Mouse (Mus musculus) neural tube, embryonic 12.5 days (tissue): ENCODE results near the gene Pfdn2. TPM values are rescaled to one million over a fixed set of nuclear protein-coding genes. Genes with fewer than 3 reads are reported as not detected.

Experiments used
- ATAC-seq: fragments of 200-750 bp; cut with Nextera tagmentation; 2 replicates; pipeline ENCODE4 v1.8.0; 2017; ENCODE audit warnings: low read depth, mild to moderate bottlenecking, moderate TSS enrichment, moderate library complexity; ENCODE audit not compliant: low FRiP score
- H3K27ac ChIP-seq: fragments of 300-500 bp; sonication (generic); 2 replicates; pipeline ENCODE4 v1.5.1; 2016
- H3K27me3 ChIP-seq: fragments of 300-500 bp; sonication (generic); replicated peaks from 2 replicates; pipeline ENCODE4 v1.6.1; 2016; ENCODE audit warnings: mild to moderate bottlenecking
- H3K36me3 ChIP-seq: fragments of 300-500 bp; sonication (generic); 2 replicates; pipeline ENCODE4 v1.6.1; 2016; ENCODE audit warnings: mild to moderate bottlenecking
- H3K4me1 ChIP-seq: fragments of 300-500 bp; sonication (generic); 2 replicates; pipeline ENCODE4 v1.6.1; 2016
- H3K4me2 ChIP-seq: fragments of 300-500 bp; sonication (generic); replicated peaks from 2 replicates; pipeline ENCODE4 v1.6.1; 2016; ENCODE audit warnings: mild to moderate bottlenecking
- H3K4me3 ChIP-seq: fragments of 300-500 bp; sonication (generic); 2 replicates; pipeline ENCODE4 v1.5.1; 2016
- H3K9ac ChIP-seq: fragments of 300-500 bp; sonication (generic); 2 replicates; pipeline ENCODE4 v1.6.1; 2016; ENCODE audit warnings: mild to moderate bottlenecking
- H3K9me3 ChIP-seq: fragments of 300-500 bp; sonication (generic); 2 replicates; pipeline ENCODE4 v1.6.1; 2016; ENCODE audit warnings: mild to moderate bottlenecking
- WGBS: fragments of 180-500 bp; shearing (Covaris S2); methylation state at CpG from one replicate; pipeline ENCODE4 v1.1.7; 2016; 5-methylcytosine and 5-hydroxymethylcytosine counted together
- polyA plus RNA-seq: library from polyadenylated mRNA; unstranded; fragments of >200 nt; fragmentation: Nextera tagmentation; extraction: Ambion mirVana; gene quantifications from 2 replicates; pipeline ENCODE4 v1.2.1, GENCODE M21; 2016

Pfdn2 gene
- polyA plus RNA-seq, 1 experiment from 2014 or later = 157 TPM

DNA sequence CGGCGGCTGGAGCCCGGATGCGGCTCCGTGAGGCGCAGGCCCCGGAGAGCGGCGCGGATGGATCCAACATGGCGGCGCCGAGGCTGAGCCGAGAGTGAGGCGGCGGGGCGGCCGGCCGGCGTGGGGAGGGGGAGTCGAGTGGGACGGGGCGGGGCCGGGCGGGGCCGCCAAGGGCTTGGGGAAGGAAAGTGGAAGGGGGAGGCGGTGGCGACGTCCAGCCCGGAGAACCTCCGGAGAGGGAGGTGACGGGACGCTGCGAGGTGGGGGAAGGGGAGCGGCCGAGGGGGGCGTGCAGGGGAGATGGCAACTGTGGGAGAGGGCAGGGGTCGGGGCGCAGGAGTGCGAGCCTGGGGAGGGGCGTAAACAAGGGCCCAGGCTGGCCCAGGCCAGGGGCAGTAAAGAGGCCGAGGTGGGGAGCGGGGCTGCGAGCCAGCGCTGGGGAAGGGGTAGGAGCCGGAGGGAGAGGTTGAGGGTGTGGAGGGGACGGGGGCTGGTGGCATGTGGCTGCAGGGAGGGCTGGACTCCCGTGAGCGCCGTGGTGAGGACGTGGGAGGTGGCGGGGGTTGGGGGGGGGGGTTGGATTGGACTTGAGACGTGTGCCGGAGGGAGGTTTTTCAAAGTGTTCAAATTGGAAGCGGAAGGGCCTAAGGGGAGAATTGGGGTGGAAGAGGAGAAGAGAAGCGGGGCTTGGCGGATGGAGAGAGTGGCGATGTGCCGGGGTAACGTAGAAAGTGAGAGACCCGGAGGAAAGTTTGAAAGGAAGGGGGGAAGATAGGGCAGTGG lies 15.8 kb upstream of the Pfdn2 start:
- no peaks in the 10 kb centered on the region for H3K27me3 ChIP-seq
- peak; percentile 89 for ATAC-seq
- peak overlapping the region; percentile 93 for H3K9ac ChIP-seq
- peaks cover 35% of the 10 kb centered on the region for H3K4me1 ChIP-seq
- H3K4me3 ChIP-seq = peak overlapping the region; percentile 89
- 3% methylated on average over 53 of the region's 61 CpGs for WGBS
- H3K36me3 ChIP-seq = peaks cover 3% of the 10 kb centered on the region
- H3K9me3 ChIP-seq = no peaks in the 10 kb centered on the region
- H3K4me2 ChIP-seq = peak overlapping the region; percentile 90
- peak overlapping the region; percentile 97 for H3K27ac ChIP-seq

DNA sequence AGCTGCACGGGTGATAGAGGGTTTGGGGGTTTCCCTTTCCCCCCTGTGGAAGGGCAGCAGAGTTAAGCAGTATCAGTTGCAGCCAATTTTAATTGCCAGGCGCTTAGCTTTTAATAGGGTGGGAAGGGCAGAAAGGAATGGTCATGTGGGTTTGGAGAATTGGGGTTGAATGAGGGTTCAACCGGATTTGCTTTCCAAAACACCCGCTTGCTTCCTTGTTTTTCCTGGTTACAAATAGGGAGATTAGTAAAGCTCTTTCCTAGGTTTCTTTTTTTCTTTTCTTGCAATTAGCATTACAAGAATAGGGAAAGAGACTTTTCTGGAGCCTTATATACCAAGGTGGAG lies 15.3 kb upstream of the Pfdn2 start:
- Histone ChIP-seq H3K27ac (peak overlapping the region; percentile 97), H3K4me3 (peak overlapping the region; percentile 89), H3K36me3 (peaks cover 3% of the 10 kb centered on the region), H3K27me3 (no peaks in the 10 kb centered on the region), H3K9me3 (no peaks in the 10 kb centered on the region), H3K4me1 (peaks cover 35% of the 10 kb centered on the region), H3K9ac (peak overlapping the region; percentile 93), H3K4me2 (peak overlapping the region; percentile 90)
- ATAC-seq = peak; percentile 16; the same call in 1 of the 2 replicates
- 2% methylated on average over 4 of the region's 4 CpGs for WGBS

DNA sequence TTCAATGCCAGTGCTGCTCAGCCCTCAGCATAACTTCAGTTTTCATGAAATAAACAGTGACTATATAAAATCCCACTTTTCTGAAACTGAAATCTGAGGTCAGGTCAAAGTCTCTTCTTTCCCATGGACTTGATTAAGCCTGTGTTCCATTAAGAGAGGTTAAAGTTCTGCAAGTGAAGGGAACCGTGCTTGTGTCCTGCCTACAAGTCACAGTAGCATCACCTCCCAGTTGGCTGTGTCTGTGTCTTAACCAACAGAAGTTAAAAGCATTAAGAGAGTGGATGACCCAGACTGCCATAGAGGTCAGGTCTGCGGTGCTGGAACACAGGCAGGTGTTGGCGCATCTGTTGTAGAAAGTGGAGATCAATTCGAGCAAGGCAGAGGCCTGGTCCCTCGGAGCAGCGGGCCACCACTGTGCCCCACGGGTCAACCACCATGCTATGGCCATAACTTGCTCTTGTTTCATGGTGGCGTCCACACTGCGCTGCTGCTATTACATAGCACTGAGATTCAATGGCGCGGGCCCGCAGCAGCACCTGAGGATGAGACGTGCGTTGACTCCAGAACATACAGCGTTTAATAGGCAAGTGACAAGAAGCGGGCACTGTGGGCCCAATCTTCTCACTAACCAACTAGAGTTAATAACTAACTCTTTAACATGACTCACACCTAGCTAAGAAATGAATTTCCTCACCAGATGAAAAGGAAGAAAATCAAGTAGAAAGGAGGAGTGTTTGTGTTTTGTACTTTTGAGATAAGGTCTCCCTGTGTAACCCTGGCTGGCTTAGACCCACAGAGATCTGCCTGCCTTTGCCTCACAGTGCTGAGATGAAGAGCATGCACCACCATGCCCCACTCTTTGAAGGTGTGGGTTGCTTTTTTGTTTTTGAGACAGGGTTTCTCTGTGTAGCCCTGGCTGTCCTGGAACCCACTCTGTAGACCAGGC lies 2.9 kb upstream of the Pfdn2 start:
- no peak overlapping the region for H3K4me3 ChIP-seq
- H3K27me3 ChIP-seq = no peaks in the 10 kb centered on the region
- peaks cover 59% of the 10 kb centered on the region for H3K36me3 ChIP-seq
- no peak overlapping the region for H3K9ac ChIP-seq
- peaks cover 6% of the 10 kb centered on the region; the same call in 1 of the 2 replicates for H3K9me3 ChIP-seq
- H3K4me1 ChIP-seq = peaks cover 22% of the 10 kb centered on the region
- WGBS = 94% methylated on average over 16 of the region's 16 CpGs
- no peak overlapping the region for H3K27ac ChIP-seq
- no peak for ATAC-seq
- H3K4me2 ChIP-seq = no peak overlapping the region

DNA sequence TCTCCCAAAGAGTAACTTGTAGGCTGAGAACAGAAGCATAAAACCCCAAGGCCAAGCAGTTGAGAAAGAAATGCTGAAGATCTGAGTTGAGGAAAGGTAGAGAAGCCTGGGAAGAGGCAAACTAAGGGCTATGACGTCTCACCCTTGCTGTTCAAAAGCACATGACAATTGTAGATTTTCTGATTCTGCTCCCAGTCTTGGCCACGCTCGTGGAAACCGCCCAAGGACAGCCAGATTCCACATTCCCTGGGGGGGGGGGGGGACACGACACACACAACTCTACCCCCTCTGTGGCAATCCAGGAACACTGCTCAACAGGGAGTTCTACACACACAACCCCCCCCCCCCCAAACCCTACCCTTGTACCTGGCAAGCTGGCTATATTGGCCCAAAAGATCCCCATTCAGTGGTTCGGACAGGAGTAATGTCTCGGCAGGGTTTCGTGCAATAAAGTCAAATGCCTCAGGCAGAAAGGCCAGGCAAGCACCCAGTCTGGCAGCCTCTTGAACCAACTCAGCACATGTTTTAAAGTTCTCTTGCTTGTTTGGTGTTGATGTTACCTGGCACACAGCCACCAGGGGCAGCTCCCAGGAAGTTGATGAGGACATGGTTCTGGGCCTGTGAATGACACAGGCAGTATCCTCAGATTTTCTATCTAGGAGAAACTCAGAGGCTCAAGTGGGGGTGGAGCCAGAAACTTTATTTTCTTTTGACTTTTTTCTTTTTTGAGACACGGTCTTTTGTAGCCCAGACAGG lies 1.4 kb upstream of the Pfdn2 start:
- Histone ChIP-seq H3K27me3 (no peaks in the 10 kb centered on the region), H3K27ac (no peak overlapping the region), H3K9me3 (peaks cover 6% of the 10 kb centered on the region; the same call in 1 of the 2 replicates), H3K4me2 (peak overlapping the region; percentile 82), H3K4me1 (peaks cover 22% of the 10 kb centered on the region), H3K9ac (no peak overlapping the region), H3K36me3 (peaks cover 46% of the 10 kb centered on the region), H3K4me3 (no peak overlapping the region)
- WGBS = 75% methylated on average over 9 of the region's 9 CpGs
- no peak; the same call in 1 of the 2 replicates for ATAC-seq

DNA sequence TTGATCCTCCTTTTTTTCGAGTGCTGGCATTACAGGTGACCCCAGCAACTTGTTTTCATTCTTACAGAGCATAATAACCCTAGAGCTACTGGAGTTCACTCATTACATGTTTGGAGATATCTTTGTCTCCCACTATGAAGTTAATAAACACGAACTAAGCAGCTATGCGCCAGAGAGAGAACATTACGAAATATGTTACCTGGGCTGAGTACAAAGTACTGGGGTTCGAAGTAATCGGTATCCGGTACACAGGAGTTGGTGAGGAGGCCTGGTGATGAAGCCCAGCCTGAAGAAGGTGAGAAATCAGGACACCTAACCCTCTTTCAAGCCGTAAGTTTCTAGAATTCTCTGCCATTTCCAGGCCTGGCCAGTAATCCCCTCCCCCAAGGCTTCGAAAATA lies 755 bp upstream of the Pfdn2 start:
- no peak overlapping the region for H3K27ac ChIP-seq
- peak overlapping the region; percentile 82 for H3K4me2 ChIP-seq
- H3K4me1 ChIP-seq = peaks cover 22% of the 10 kb centered on the region
- H3K9ac ChIP-seq = peak overlapping the region; percentile 69; the same call in 1 of the 2 replicates
- peak; percentile 16; the same call in 1 of the 2 replicates for ATAC-seq
- H3K9me3 ChIP-seq = peaks cover 6% of the 10 kb centered on the region; the same call in 1 of the 2 replicates
- peak overlapping the region; percentile 78 for H3K4me3 ChIP-seq
- WGBS = 79% methylated on average over 9 of the region's 9 CpGs
- peaks cover 39% of the 10 kb centered on the region for H3K36me3 ChIP-seq
- H3K27me3 ChIP-seq = no peaks in the 10 kb centered on the region

DNA sequence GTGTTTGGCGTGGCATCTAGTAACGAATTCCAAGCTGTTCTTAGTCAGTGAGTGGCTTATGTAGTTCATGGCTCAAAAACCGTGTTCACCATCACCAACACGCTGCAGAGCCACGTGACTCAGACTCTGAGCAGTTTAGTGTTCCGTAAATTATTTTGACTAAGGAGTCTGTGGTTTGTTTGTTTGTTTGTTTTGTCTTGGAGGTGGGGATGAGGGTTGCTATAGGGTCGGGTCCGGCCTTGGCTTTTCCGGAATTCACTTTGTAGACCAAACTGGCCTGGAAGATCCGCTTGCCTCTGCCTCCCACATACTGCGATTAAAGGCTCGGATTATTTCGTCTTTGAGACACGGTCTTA lies 603 bp downstream of the Pfdn2 start:
- H3K27ac ChIP-seq = no peak overlapping the region

DNA sequence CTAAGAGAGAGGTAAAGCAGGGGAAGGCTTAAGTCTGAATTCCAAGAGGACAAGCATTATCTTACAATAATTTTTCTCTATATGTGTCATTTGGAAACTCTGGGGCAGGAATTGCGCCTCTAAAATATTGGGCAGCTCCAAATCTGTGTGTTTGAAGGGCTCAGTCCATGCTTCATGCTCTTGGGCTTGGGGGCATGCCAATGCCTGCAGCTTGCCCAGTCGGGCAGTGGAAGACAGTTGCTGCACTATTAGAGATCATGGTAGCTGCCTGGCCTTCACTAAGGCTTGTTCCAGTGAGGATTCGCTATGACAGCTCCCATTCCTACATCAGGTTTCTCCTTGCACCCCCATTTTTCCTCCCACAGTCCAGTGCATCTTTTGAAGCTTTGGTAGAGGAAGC lies 3.2 kb downstream of the Pfdn2 start:
- 0 out of 2 replicates have a peak, but pooled peaks cover 2% of the 10 kb centered on the region for H3K36me3 ChIP-seq
- 91% methylated on average over 3 of the region's 3 CpGs for WGBS

More for the DNA sequence above, 603 bp downstream of the Pfdn2 start:
- peak overlapping the region; percentile 82 for H3K4me2 ChIP-seq
- peaks cover 6% of the 10 kb centered on the region; the same call in 1 of the 2 replicates for H3K9me3 ChIP-seq
- H3K36me3 ChIP-seq = peaks cover 26% of the 10 kb centered on the region
- no peak for ATAC-seq
- H3K4me3 ChIP-seq = peak overlapping the region; percentile 78
- WGBS = under 1% methylated on average over 14 of the region's 14 CpGs
- no peaks in the 10 kb centered on the region for H3K27me3 ChIP-seq
- peak overlapping the region; percentile 69 for H3K9ac ChIP-seq
- H3K4me1 ChIP-seq = peaks cover 22% of the 10 kb centered on the region

DNA sequence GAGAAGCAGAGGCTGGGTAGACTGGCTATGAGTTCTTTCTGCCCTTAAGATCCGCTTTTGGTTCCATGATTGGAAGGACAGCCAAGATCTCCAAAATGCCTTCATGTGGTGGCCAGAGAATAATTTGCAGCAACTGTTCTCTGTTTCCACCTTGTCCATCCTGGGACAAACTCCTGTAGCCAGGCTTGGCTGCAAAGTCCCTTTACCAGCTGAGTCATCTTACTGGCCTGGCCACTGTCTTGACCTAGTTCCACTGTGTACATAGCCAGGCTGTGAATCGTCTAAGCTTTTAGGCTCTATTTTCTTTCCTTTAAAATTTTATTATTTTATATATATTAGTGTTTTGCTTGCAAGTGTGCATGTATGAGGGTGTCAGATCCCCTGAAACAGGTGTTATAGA lies 3.7 kb downstream of the Pfdn2 start:
- Histone ChIP-seq H3K27ac (no peak overlapping the region), H3K36me3 (0 out of 2 replicates have a peak, but pooled peaks cover 2% of the 10 kb centered on the region), H3K4me1 (peaks cover 18% of the 10 kb centered on the region), H3K9me3 (peaks cover 6% of the 10 kb centered on the region; the same call in 1 of the 2 replicates), H3K27me3 (no peaks in the 10 kb centered on the region), H3K4me3 (no peak overlapping the region), H3K9ac (no peak overlapping the region), H3K4me2 (no peak overlapping the region)
- 95% methylated on average over 2 of the region's 2 CpGs for WGBS
- ATAC-seq = no peak

More for the DNA sequence above, 3.2 kb downstream of the Pfdn2 start:
- no peak for ATAC-seq
- Histone ChIP-seq H3K4me1 (peaks cover 22% of the 10 kb centered on the region), H3K27ac (no peak overlapping the region), H3K9ac (no peak overlapping the region), H3K4me2 (no peak overlapping the region), H3K4me3 (no peak overlapping the region), H3K27me3 (no peaks in the 10 kb centered on the region), H3K9me3 (peaks cover 6% of the 10 kb centered on the region; the same call in 1 of the 2 replicates)

DNA sequence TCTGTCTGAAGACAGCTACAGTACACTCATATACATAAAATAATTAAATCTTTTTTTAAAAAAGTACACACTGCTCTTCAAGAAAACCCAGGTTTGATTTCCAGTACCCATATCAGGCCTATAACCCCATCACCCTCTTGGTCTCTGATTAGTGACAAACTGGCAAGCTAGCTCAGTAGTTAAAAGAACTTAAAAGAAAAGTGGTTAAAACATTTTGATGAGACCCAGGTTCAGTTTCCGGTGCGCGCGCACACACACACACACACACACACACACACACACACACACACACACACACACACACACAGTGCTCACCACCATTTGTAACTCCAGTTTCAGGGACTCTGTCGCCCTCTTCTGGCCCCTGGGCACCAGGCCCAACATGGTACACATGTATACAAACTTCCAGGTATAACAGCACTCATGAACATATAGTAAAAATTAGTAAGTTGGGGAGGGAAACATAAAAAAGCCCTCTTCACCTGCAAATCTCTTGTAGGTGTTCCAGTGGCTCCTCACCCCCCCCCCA lies 10.4 kb downstream of the Pfdn2 start:
- no peak overlapping the region for H3K4me3 ChIP-seq
- peaks cover 21% of the 10 kb centered on the region for H3K36me3 ChIP-seq
- 81% methylated on average over 5 of the region's 5 CpGs for WGBS
- peaks cover 8% of the 10 kb centered on the region for H3K4me1 ChIP-seq
- peaks cover 3% of the 10 kb centered on the region; the same call in 1 of the 2 replicates for H3K9me3 ChIP-seq
- no peak for ATAC-seq
- H3K9ac ChIP-seq = no peak overlapping the region
- no peak overlapping the region for H3K4me2 ChIP-seq
- no peak overlapping the region for H3K27ac ChIP-seq
- no peaks in the 10 kb centered on the region for H3K27me3 ChIP-seq

DNA sequence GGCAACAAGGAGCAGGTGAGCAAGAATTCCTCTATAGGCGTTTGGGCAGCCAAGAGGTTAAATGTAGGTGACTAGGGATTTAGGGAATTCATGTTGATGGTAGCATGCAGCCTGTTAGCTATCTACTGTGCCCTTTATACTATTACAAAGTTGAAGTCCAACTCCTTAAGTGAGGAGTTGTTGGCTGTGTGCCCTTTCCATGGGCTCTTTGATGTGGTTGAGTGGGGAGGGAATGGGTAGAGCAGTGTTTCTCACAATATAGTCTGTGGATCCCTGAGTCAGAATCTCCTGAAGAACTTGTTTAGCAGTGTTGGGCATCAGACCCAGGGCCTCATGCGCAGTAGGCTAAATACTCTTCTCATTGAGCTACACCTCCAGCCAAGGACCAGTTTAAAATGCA lies 11.3 kb downstream of the Pfdn2 start:
- no peak for ATAC-seq
- H3K4me1 ChIP-seq = peaks cover 8% of the 10 kb centered on the region
- WGBS = 92% methylated on average over 2 of the region's 2 CpGs
- H3K9me3 ChIP-seq = peaks cover 3% of the 10 kb centered on the region; the same call in 1 of the 2 replicates
- no peak overlapping the region for H3K4me2 ChIP-seq
- H3K9ac ChIP-seq = no peak overlapping the region
- no peaks in the 10 kb centered on the region for H3K27me3 ChIP-seq
- no peak overlapping the region for H3K4me3 ChIP-seq
- H3K36me3 ChIP-seq = peaks cover 21% of the 10 kb centered on the region
- H3K27ac ChIP-seq = no peak overlapping the region

DNA sequence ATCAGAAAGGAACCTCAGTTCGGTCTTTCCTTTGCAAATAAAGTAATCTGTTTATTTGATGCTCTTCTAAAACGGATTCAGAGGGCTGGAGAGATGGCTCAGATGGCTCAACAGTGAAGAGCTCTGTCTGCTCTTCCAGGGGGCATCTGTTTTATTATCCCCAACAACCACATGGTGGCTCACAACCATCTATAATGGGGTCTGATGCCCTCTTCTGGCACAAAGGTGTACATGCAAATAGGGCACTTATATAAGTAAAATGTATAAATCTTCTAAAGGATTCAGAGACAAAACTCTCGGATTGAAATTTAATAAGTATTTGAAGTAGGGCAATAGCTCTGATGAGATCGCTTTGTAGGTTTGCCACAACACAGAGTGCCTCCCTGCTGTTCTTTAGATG lies 13.0 kb downstream of the Pfdn2 start:
- ATAC-seq = no peak
- Histone ChIP-seq H3K9ac (no peak overlapping the region), H3K4me2 (no peak overlapping the region), H3K27ac (no peak overlapping the region), H3K4me1 (peaks cover 8% of the 10 kb centered on the region), H3K27me3 (no peaks in the 10 kb centered on the region), H3K36me3 (peaks cover 21% of the 10 kb centered on the region), H3K4me3 (no peak overlapping the region), H3K9me3 (peaks cover 3% of the 10 kb centered on the region; the same call in 1 of the 2 replicates)
- 79% methylated on average over 4 of the region's 4 CpGs for WGBS
